Mouse (Mus musculus) lung, postnatal 36 days (tissue): ENCODE results near the gene Oxtr.

ENCODE experiments used
- DNase-seq: peaks from one replicate; pipeline ENCODE4 v3.0.0; 2022; ENCODE audit warnings: mixed read lengths

Oxtr gene

GRCm38 (mm10) chr6:112487993-112488392 lies 1.8 kb downstream of the Oxtr start:
- no peak for DNase-seq

- peak; percentile 45 for DNase-seq
Observed at GRCm38 (mm10) chr6:112484316-112484715, 5.4 kb downstream of the Oxtr start.

- no peak for DNase-seq
Observed at GRCm38 (mm10) chr6:112479861-112480260, 9.9 kb downstream of the Oxtr start.

- no peak for DNase-seq
Observed at GRCm38 (mm10) chr6:112471644-112472043, 18.1 kb downstream of the Oxtr start.

DNA sequence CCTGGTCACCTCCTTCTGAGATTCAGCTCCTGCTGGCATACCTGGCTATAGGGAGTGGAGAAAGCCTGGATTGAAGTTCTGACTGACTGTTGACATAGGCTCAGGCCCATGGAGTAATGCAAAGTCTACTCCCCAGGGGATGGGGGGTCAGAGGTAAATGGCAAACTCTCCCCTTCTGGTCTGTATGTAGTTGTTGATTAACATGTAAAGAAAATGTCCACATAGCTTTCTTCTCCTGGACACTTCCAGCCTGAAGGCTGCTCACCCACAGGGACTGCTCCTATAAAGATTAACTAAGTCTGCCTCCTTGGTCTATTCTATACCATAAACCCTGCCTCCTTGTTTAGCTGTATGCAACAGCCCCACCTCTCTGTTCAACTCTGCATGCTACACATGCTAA lies 23.7 kb downstream of the Oxtr start:
- DNase-seq, result no peak

DNA sequence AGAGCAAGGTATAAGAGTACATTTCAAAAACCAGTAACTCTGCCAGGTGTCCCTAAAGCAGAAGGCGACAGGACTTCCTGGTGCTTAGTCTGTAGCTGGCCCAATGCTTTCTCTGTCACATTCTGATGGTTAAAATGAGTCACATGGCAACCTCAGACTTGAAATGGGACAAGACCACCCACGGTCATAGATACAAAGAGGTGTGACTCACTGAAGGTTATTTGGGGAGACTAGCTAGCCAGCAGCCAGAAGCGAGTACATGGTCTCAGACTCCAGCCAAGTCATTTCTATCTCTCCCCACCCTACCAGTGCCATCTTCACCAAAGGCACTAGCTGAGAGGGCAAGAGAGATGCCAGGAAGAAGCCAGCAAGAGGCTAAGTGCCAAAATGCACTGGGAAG lies 24.3 kb downstream of the Oxtr start:
- DNase-seq, result no peak

DNA sequence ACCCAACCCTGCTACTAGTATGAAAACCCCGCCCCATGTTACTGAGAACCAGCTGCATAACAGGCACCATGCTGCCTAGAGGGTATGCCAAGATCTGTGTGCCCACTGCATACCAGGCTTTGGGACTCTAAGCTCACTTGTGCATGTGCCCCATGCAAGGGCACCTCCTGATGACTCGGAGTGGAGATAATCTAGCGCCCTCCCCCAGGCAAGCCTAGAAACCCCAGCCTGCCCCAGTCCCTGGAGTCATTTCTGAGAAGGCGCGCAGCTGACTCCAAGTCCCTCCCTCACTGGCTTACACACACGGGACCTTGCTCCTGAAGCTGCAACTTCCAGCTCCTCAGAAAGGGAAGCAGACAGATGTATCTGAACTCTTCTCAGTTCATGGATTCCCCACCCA lies 26.4 kb downstream of the Oxtr start:
- DNase-seq, result no peak

- DNase-seq, result no peak
Observed at GRCm38 (mm10) chr6:112461459-112461858, 28.3 kb downstream of the Oxtr start.

- peak; percentile 8 for DNase-seq
Observed at GRCm38 (mm10) chr6:112459341-112459749, 30.4 kb downstream of the Oxtr start, which contains the start of gene Cav3. Gene Cav3 (plus strand): TSS chr6:112459505.

- DNase-seq, result no peak
Observed at GRCm38 (mm10) chr6:112445675-112446074, 44.1 kb downstream of the Oxtr start.

DNA sequence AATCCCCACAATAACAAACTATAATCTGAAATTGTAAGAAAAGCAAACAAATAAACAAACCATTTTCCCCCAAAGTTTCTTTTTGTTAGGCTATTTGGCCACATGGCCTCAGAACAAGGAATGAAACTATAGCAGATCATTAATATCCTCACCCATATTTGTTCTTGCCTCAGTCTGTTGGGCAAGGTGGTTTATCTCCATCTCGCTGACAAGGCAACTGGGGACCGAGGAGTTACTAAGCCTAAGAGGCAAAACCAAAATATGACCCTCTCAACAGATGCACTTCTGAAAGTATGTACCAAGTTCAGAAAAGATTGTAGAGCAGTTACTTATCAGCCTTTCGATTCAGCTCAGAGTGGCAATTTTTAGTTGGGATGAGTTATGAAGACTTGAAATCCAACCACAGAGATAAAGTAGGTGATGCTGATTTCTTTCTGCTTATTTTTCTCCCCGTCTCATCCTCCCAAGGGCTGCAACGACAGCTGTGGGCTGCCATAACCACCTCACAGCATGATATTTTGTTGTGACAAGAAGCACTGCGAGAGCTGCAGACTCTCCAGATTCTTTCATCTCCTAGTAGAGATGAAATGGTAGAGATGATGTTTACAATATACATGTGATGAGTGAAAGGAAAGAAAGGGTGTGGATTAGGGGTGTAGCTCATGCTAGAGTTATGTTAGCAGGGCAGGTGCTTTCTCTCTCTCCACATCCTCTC lies 63.6 kb downstream of the Oxtr start:
- peak; percentile 6 for DNase-seq

- DNase-seq, result peak; percentile 44
Observed at GRCm38 (mm10) chr6:112423746-112424501, 65.8 kb downstream of the Oxtr start.
